Mouse (Mus musculus) adrenal gland, postnatal 4 days (tissue): ENCODE results near the gene Calcrl. TPM values are rescaled to one million over a fixed set of nuclear protein-coding genes. Genes with fewer than 3 reads are reported as not detected.

Source experiments
- DNase-seq, 2 experiments: peaks; one replicate each; pipeline ENCODE4 v3.0.0; 2021 to 2022; ENCODE audit warnings: low spot score in 2 of 2, mixed read lengths in 2 of 2
- long read RNA-seq, 2 experiments: library from polyadenylated mRNA; stranded (forward); transcript quantifications; one replicate each; pipeline ENCODE4 v2.0.0; 2021
- total RNA-seq, 2 experiments: library from RNA; stranded (reverse); gene quantifications; 2 replicates each; pipeline ENCODE4 v1.2.3; 2021

The Calcrl gene
- total RNA-seq: 10 to 100 TPM; 30.1 to 30.2 TPM
- long read RNA-seq, experiment 1, partial matches to known transcripts: 0 of 1 reads
- long read RNA-seq, experiment 1, other reads (novel, unspliced or antisense): 1 of 1 reads
- long read RNA-seq, experiment 2, partial matches to known transcripts: 2 of 5 reads
- long read RNA-seq, experiment 2, other reads (novel, unspliced or antisense): 3 of 5 reads

DNA sequence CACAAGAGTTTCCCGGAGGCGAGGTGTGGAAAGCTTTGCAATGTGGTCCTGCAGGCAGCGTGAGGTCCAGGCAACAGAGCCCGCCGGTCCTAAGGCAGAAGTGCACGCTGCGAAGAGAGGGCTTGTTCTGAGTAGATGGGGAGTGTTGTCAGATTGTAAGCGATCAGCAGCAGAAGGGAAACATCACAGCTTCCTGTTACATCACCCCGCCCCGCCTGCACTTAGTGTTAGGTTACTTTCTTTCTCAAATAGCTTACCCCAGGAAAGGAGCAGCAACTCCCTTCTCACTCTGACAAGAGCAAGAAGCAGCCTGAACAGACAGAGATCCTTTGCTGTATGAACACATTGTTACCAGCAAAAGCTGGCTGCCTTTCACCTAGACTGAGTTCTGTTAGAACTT lies at the start of gene Calcrl:
Gene Calcrl, minus strand, starts transcription at position 274 of the 400 bp plus-strand sequence.
- peak in 1 of 2 experiments; percentile 32 for DNase-seq

DNA sequence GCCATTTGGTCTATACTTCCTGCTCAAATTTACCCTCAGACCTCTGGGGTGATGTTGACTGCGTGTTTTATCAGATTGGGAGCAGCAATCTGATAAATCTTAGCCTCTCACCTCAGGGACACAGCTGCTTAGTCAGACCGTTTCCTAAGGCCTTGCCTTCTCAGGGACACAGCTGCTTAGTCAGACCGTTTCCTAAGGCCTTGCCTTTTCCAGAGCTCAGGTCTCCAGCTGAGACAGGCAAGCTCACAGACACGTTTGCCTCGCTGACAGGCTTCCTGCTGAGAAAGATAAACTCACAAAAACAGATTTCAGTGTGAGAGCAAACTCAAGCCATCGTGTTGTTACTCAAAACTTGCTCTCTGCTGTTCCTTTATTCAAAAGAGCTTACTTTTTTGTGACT lies 49.4 kb upstream of the Calcrl start:
- no peak for DNase-seq

DNA sequence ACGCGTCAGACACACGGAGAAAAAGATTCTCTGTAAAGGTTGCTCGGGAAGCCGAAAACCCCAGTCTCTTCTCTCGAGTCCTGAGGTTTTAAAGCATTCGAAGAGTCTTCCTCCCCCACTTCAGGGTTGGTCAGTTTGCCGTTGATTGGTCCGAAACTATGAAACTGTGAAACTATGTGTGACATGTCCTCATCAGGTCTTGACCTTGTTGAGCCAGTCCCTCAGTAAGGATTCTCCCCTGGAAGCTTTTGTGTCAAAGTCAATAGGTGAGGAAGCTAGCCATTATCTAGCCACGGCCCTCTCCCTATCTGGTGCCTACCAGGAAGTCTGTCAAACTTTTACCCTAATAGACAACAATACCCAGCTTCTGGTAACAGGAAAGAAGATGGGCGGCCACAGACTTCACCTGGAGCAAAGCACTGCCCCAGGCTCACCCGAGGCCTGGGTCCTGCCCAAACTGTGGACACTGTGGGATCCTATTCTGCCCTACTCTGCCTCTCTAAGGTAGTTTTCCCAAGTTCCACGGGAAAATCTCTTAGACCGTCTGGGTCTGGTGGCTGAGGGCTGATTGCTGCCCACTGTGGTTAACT lies 48.8 kb upstream of the Calcrl start:
- DNase-seq: no peak

DNA sequence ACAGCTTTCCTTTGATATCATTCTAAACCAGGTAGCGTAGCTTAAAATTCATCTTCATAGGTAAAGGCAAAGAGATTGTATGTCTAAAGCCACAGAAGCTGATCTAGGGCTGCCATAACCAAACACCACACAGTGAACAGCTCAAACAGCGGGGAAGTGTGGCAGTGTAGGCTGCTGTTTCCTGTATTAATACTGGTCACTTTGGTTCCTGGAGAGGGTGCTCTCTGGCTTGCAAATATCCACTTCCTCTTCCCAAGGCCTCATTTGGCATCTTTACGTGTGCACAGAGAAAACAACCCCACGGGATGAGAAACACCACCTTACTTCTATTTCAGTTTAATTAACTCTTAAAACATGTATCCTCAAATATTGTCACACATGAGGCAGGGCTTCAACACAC lies 42.2 kb upstream of the Calcrl start:
- no peak for DNase-seq

DNA sequence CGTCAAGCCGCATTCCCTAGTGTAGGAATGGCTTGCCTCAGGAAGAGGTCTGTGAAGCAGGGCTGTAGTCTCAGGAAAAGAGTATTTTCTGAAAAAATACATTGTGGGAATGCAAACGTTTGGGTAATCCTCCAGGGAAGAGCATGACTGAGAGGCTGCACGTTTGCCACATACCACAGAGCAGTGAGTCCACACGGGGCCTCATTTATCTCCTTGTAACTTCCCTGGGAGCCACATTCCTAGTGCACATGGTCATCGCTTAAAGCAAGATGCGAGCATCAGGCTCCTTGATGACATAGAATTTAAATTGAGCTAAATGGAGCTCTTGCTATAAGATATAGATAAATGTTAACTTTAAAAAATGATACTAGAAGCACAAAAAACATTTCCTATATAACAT lies 39.7 kb upstream of the Calcrl start:
- no peak for DNase-seq

DNA sequence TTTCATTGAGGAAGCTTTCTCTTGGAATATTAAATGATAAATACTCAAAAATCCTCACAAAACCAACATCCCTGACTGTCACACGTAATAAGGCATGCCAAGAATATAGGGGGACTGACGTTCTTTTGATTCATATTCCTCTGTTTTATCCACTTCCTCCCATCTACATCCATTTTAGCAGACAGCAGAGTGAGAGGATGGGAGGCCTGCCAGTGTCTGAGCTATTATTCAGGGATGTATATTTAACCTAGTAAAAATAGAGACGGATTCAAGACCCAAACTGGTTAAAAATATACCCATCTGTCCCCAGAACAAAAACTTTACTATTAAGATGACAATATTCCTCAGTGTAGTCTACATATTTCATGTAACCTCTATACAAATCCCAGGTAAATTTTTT lies 37.2 kb upstream of the Calcrl start:
- no peak for DNase-seq

DNA sequence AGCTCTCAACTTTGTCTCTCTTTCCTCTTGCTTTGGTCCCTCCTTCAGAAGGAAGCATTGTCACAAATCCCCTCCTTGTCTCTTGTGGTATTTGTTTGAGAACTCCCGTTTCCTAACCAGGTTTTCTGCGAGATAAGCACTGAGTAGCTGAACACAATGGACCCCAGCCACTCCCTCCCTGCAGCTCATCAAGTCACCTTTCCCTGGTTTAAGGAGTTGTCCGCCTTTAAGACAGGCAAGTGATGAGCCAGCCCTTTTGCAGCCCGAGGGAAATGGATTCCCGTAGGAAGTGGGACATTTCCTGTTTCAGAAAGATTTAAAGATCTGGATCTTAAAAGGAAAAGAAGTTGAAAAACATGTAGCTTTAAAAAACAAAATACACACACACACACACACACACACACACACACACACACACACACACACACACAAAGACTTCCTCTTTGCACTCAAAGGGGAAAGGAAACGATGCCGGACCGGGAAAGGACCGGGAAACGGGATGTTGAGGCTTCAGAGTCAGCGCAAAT lies 34.5 kb upstream of the Calcrl start:
- DNase-seq: no peak

GRCm38 (mm10) chr2:84457221-84457620 lies 32.0 kb upstream of the Calcrl start:
- DNase-seq: no peak

GRCm38 (mm10) chr2:84455236-84455799 lies 30.1 kb upstream of the Calcrl start:
- DNase-seq: no peak

GRCm38 (mm10) chr2:84454551-84455235 lies 29.5 kb upstream of the Calcrl start:
- no peak for DNase-seq

DNA sequence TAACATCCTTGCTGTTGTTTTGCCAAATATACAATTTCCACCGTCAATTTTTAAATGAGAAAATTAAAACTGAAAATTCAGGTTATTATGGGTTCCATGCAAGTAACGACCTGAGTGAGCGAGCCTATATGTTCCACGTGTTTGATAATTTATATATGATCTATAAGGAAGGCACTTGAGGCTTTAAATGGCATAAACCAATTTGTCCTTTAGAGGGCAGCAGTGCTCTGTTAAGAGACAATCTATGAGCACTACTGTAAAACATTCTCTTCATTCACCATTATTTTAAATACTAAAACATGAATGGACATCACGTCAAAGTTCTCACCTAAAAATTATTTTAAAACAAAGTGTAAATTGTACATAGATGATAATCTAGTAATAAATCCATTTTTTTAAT lies 28.8 kb upstream of the Calcrl start:
- no peak for DNase-seq

DNA sequence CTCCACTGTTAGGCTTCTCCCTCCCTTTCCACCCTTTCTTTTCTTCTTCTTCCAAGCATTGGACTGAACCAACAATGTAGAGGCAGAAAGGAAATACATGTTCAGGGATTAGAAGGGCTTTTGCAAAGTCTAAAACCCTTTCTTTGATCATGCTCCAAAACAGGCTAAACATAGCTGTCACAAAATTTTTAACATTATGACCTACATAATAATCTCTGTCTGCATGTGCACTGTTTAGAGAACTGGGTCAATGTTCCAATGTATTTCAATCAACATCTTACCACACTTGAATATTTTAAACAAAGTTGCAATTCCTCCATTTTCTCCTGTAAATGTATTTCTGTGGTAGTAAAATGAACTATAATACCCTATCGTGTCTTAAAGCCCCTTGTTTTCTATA lies 20.3 kb upstream of the Calcrl start:
- DNase-seq: no peak

- no peak for DNase-seq
Measured at GRCm38 (mm10) chr2:84441940-84442339, 16.7 kb upstream of the Calcrl start.

- no peak for DNase-seq
Measured at GRCm38 (mm10) chr2:84429724-84430123, 4.5 kb upstream of the Calcrl start.

DNA sequence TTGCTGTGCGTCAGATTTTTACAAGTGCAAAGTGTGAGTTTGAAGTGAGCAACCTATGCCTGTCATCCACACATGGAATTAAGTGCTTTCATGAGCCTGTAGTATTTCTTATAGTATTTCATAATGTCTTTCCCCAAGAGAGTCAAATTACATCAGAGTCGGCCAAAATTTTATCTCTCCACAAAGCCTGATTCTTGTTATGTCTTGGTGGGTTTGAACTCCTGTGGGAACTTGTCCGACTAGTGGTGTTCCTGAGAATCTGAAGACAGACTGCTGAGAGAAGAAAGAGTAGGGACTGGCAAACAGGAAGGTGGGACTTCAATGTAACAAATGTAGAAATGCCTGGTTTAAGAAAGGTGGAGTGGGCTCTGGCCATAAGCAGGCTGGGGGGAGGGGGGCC lies 3.6 kb upstream of the Calcrl start:
- DNase-seq: no peak

DNA sequence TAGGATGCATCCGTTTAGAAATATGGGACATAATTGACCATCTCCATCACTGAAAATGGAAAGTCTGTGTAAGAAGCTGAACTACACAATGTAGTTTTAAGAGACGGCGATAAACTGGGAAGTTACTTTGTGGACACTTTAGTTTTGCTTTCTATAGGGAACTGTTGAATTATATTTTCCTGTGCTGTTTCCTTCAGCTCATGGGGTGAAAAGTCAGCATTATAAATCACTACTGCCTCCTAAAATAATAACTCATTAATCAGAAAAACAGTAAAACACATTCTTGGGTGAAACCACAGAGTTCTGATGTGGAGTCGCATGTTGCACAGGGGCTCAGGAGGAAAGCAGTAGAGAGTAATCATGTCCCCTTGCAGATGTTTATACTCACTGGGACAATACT lies 1.3 kb upstream of the Calcrl start:
- DNase-seq: no peak

DNA sequence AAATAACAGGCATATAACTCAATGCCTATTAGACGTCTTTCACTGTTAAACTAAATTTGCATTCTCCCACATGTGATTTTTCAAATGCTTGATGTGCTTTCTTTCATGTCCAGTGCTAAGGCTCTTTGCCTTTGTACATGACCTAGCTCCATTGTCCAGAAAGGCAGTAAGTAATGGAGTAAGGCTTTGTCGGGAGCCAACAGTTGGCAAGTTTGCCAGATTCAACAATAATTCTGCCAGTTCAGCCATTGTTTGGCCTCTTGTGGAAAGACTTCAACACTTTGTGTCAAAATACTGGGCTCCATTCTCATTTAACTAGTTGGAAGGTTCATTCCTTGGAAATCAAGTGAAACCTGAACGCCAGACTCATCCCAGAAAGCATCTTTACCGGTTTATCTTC lies 8.7 kb downstream of the Calcrl start:
- DNase-seq: no peak

DNA sequence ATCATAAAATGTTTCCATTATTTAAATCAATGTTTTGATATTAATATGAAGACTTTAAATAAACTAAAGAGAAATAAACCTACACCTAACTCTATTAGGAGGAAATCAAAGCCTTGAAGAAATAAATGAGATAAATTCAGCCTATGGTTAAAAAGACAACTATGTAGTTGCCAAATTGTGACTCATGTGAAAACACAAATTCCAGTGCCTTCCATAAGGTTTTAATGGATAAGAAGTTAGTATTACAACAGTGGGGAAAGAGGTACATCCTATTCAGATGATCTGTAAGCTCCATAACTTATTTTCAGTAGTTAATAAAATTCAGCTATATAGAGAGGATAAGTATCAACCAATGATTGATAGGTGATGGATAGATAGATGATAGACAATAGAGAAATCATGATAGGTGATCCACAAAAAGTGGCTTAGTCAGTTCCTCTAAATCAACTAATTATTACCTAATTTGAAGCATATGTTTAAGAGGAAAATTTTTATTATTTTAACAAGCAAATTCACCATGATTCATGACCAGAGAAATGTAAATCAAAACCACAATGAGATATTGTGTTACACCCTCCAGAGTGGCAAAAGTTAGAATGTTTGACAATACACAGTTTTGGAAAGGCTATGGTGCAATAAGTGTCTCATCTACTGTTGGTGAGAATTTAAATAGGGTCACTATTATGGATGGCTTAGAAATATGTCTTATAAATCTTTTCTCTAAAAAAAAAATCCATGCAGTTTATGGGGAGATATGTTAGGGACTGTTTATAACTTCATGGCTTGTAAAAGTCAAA lies 15.2 kb downstream of the Calcrl start:
- DNase-seq: no peak

DNA sequence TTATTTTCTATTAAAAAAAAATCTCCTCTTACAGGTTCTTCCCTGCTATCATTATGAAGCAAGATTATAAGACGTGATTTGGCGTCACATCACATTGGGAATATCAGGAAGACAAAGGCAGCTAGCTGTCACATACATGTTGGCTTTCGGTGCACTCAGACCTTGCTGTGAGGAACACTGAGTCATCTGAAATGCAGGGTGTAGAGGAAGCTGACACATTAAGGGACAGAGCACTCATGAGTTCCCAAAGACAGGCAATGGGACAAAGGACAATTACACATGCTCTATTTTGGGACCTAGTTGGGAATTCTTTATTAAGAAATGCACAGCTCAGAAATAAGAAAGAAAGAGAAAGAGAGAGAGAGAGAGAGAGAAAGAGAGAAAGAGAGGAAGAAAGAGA lies 20.4 kb downstream of the Calcrl start:
- DNase-seq: no peak

DNA sequence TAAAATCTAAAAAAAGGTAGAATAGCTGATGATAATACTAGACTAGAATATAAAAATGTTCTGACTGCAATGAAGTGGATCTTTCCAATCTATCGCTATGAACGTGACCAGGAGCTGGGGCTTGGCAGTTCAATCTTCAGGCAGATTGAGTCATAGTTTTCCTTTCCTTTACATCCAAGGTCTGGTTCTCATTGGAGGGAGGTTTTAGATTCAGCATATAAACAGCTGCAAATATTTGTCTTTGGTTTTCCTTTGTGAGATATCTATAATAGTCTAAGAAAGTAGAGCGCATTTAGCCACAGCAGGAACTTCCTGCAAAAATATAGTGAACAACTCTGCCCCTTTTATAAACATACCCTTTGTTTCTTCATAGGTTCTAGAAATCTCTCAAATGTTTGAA lies 22.5 kb downstream of the Calcrl start:
- DNase-seq: no peak

- DNase-seq: no peak
Measured at GRCm38 (mm10) chr2:84396557-84396956, 28.7 kb downstream of the Calcrl start.
